Mouse (Mus musculus): ENCODE measurements around the gene Dcaf11. TPM values are rescaled to one million over a fixed set of nuclear protein-coding genes. Genes with fewer than 3 reads are reported as not detected.

Gene Dcaf11
- total RNA-seq, 2 experiments from 2014 or later = 84.6 to 91.6 TPM

DNA sequence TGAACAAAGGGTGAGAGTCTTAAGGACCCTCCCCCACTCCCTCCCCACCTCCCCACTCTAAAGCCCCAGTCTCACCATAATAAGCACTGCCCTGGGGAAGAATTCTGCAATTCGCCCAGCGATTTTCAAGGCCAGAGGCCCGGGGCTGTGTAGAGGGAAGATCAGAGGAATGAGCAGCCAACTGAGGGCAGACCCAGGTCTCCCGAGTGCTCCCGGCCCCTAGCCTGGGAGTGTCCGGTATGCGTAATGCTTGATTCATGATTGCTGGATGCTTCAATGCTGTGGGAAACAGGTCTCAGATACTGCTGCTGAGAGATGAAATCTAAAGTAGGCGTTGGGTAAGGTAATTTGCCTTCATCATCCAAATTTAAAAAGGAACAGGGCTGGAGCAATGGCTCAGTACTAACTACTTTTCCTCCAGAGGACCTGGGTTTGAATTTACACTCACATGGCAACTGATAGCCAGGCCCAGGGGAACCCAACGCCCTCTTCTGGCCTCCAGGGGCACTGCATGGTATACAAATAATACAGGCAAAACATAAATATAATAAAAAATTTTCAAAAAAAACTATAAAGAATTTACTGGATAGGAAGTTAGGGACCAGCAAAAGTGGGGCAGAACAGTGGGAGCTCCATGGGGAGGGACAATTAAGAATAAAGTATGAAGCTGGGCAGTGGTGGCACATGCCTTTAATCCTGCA is 22.3 kb downstream of the Dcaf11 start:
- no peak for DNase-seq (ENCODE audit: low spot score in 2 of 2)

DNA sequence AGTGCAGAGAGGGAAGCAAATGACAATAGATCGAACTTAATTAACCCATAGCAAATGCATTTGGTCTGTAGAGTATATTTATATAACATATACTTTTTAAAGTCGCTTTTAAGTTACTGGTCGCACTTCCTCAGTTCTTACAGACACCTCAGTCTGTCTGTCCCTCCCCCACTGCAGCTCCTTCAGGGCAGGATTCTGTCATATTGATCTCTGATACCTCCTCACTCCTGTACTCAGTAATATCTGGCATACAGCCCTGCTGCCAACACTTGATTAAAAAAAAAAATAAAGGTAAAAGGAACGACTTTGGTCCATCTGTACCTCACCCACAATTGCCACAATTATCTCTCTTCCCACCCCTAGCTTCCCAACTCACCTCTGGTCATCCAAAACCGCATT is 24.5 kb downstream of the Dcaf11 start:
- DNase-seq (ENCODE audit: low spot score in 2 of 2) = no peak

DNA sequence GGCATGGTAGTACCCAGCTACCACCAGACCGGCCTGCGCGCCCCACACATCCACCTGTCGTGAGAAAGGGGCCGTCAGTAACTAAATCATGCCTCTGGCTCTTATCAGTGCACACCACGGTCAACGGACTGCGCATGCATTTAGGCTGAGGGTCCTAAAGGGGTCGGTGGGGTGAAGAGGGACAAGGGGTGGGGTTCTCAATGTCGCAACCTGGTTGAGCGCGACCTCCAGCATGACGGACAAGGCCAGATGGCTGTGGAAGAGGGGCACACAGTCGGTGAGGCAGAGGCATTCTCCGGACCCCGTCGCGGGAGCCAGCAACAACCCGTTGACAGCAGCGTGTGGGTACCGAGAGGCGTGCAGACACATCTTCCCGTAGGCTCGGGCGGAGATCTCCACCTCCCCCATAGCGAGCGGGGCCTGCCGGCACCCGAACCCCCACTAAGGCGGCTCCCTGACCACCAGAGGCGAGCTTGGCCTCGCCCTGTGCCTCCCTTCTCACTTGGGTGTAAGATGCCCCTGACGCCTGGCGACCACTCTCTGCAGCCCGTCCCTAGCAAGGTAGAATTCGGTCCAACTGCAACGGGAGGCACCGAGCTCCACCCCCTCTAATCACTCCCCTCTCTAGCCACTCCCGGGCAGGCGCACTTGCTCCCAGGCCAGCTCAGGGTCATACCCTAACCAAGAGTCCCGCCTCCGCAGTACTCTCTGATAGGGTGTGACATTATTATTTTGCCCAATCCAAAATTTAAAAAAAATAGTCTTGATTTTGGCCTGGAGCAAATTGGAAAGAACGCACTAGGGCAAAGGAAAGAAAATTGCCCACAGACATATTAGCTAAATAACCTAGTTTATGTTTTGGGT is 25.1 kb downstream of the Dcaf11 start, which contains the start of gene Emc9:
Gene Emc9 (minus strand): TSS at position 601 of the 864 bp plus-strand sequence.
- DNase-seq (ENCODE audit: low spot score in 2 of 2) = peak; percentile 48 to 75

DNA sequence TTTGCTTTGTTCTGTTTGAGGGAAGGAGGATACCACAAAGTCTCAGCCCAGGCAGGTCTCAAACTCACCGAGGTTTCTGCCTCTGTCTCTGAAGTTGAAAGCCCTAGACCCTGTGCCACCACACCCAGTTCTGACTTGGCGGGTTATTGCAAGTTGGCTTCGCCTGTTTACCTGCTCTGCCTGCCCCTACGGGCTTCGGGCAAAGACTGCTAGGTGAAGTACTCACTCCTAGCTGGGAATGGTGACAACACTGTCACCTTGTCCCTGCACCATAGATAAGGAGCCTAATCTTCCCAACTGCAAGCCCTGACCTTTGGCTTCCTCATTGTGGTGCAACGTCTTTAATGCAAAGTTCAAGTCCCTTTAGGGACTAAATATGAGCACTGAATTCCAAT is 25.8 kb downstream of the Dcaf11 start:
- DNase-seq (ENCODE audit: low spot score in 2 of 2) = no peak

DNA sequence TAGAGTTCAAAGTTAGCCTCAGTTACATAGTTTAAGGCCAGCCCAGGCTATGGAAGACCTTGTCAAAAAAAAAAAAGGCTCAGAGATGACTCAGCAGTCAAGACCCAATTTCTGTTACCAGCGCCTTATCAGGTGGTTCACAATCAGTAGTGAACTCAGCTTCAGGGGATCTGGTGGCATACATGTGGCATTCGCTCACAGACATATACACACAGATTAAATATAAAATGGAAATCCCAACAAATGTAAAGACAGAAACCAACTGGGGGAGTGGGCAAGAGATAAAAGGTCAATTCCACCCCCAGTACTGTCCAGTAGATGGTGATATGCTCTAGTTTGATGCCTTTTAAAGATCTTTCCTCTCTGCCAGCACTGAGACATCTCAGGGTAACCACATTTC is 26.3 kb downstream of the Dcaf11 start:
- DNase-seq (ENCODE audit: low spot score in 2 of 2) = no peak

DNA sequence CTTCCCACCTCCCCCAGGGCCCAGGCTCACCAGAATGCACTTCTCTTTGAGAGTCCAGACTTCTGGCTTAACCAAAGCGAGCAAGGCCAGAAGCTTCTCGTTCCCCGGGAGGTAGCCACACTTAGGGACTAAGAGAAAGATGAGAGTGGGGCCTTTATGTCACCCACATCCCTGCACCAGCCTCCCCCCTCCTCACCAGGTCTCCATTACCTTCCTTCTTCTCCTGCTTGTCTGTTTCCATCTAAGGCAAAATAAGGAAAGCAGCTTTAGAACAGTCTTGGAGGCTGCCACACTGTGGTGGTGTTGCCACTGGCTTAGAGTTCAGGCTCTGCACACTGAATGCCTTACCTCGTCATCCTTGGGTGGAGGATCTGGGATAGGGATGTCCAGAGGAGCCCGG is 29.5 kb downstream of the Dcaf11 start:
- DNase-seq (ENCODE audit: low spot score in 2 of 2) = no peak

DNA sequence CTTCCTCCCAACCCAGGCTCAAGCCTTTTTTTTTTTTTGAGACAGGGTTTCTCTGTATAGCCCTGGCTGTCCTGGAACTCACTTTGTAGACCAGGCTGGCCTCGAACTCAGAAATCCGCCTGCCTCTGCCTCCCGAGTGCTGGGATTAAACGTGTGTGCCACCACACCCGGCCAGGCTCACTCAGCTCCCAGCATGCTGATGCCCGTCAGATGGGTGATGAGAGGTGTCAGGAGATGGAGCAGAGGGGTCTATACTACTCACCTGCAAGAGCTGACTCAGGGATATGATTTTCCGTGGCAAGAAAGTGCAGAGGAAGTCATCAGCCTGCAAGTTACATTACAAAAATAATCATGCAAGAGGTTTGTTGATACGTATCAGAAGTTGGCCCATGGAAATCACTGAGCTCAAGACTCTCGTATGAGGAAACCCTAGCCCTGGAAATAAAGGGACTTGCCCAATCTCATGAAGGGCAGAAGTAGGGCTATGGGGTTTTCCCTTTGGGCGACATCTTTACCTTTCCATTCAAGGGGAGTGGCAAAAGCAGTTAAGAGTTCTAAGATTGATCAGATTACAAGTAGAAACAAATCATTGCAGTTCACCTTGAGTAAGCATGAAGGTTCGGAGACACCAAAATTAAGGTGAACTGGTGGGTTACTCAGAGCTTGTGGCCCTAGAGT is 30.1 kb downstream of the Dcaf11 start:
- no peak for DNase-seq (ENCODE audit: low spot score in 2 of 2)

DNA sequence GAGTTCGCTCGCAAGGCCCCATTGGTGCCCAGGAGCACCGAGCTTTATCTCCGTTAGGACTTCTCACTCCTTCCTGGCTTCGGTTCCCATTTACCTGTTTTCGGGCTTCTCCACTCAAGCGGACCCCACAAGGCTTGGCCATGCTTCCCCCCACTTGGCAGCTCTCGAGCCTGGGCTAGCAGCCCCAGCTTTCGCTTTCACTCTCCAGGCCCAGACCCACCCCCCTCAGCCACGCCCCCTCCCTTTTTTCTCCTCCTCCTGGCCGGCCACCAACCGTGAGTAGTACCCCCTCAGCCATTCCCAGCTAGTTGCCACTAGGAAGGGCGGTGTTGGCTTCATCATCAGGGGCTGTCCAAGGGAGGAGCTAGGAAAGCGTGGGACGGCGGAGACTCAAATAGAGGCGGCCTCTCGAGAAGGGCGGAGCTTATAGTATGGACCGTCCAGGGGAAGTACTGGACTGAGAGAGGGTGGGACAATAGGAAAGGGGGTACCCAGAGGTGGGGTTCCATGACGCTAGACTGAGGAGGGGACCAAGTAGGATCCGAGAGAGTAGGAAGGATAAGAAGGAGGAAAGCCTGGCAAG is 31.0 kb downstream of the Dcaf11 start, which contains the start of gene Psme2:
Gene Psme2 (minus strand): TSS at position 366 of the 583 bp plus-strand sequence.
- DNase-seq (ENCODE audit: low spot score in 2 of 2) = peak; percentile 64 to 85

DNA sequence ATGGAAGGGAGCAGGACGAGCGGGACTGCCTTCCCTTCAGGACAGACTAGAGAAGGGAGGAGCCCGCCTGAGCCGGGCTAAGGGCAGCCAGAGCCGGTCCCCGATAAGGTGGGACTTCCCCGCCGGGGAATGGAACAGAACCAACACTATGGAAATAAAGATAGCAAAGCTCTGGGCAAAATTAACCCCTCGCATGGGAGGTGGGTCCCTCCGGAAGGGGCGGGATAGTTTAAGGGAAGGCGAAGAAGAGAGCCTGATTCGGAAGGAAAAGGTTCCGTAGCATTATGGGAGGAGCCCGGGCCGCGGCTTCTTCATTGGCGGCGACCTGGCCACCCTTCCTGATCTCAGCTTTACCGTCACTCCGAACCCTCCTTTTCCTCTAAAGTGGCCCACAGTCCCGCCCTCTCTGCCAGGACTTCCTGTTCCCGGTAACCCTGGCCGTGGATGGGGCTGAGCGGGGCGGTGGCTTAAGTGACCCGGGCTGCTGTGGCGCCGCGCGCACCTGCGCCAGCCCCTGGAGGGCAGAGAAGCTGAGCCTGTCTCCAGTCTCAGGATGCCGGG is 31.6 kb downstream of the Dcaf11 start, which contains the start of gene Rnf31:
Gene Rnf31 (plus strand): TSS at position 378 of the 561 bp plus-strand sequence.
- peak; percentile 74 to 87 for DNase-seq (ENCODE audit: low spot score in 2 of 2)

DNA sequence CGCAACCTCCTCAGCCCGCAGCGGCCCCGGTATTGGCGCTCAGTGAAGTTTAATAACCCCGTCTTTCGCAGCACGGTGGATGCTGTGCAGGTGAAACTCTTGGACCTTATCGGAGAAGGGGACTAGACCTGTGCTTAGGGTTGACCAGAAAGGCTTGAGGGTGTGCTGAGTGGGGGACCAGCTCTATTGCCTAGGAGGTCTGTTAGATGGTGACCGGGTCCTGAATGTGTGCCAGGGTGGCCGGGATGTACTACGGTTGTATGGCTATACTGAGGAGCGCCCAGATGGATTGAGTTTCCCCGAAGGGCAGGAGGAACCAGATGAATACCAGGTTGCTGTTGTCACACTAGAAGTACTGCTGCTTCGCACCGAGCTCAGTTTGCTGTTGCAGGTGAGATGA is 32.4 kb downstream of the Dcaf11 start:
- no peak for DNase-seq (ENCODE audit: low spot score in 2 of 2)

DNA sequence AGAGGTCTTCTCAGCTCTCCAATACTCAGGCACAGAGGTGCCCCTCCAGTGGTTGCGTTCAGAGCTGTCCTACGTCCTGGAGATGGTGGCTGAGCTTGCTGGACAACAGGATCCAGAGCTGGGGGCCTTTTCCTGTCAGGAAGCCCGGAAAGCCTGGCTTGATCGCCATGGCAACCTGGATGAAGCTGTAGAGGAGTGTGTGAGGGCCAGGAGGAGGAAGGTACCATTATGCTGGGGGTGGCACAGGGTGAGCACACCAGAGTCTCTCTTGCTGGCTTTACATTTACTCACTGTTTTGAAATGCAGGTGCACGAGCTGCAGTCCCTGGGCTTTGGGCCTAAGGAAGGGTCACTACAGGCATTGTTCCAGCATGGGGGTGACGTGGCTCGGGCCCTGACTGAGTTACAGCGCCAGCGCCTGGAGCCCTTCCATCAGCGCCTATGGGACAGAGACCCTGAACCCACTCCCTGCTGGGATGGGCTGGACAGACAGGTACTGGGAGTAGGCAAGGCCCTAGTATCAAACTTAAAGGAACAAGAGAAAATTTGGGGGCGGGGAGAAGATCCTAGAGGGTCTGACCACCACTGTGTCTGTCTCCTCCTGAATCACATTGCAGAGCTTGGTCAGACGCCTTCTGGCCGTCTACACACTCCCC is 36.4 kb downstream of the Dcaf11 start:
- DNase-seq (ENCODE audit: low spot score in 2 of 2) = no peak

DNA sequence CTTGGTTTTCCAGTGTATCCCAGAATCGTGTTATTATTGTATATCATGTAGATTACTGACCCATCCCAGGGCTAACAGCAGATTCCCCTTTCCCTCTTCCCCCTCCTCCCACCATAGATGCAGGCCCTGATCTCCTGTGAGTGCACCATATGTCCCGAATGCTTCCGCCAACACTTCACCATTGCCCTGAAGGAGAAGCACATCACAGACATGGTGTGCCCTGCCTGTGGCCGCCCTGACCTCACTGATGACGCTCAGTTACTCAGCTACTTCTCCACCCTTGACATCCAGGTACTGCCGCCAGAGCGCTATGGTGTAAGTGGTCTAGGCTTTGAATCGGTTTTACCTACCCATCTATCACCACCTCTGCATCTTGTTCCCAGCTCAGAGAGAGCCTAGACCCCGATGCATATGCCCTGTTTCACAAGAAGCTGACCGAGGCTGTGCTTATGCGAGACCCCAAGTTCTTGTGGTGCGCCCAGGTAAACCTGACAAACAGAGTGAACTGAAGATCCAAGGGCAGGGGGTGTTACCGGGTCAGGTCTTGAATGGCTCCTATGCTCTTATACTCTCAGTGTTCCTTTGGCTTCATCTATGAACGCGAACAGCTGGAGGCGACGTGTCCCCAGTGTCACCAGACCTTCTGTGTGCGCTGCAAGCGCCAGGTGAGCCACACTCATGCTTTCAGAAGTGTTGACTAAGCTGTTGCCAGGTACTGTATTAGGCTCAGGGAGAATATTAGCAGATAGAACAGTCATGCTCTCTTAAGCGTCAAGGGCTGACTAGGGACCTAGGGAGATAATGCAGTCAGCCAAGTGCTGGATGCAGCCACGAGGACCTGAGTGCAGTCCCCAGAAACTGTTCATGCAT is 39.0 kb downstream of the Dcaf11 start:
- DNase-seq (ENCODE audit: low spot score in 2 of 2) = no peak

DNA sequence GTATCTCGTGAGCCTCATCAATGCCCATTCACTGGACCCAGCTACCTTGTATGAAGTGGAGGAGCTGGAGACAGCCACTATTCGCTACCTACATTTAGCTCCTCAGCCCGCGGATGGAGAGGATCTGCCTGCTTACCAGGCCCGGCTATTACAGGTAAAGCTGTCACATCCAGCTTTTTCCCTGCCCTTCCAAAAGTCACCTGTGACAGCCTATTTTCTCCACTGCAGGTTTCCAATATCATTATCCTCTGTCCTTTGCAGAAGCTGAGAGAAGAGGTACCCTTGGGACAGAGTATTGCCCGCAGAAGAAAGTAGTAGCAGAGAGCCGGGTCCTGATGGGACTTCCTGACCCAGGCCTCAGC is 43.4 kb downstream of the Dcaf11 start, which contains the start of gene Irf9:
Gene Irf9 (plus strand): TSS at position 301 of the 362 bp plus-strand sequence.
- no peak for DNase-seq (ENCODE audit: low spot score in 2 of 2)

DNA sequence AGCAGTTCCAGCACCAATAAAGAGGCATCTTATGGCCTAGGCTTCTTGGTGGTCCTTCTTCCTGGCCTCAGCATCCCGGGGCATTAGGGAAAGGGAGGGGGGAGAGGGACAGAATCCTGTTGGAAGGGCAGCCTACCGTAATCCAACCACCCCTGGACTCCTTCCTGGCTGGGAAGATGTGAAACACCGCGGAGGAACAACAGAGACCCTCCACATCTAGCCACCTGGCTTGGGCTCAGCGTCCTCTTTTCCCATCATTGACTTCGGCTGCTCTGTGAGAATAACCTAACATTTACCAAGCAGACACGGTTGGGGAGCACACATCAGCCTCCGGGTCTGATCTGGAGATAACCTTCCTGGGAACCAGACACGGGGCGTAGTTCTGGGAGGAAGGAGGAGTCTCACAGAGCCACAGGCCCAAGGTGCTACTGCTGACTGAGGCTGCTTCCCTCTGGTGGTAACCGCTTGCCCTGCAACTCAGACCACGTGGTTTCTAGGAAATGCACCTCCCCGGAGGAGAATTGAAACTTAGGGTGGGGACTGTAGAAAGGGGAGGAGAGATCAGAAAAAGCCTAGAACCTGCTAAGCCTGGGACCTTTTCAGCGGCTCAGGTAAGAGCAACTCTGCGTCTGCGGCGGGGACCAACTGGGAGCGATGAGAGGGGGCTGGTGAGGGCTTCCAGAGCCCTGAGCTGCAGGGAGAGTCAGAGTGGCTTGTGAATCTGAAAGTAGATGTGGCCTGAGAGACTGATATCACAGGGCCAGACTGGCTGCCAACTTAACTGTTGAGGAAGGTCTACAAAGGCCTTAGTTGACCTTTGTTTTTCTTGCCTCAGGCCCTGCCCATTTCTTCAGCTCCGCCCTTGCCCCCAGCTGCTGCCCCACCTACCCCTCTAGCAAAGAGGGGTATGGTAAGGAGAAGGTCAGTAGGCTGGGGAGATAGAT is 44.1 kb downstream of the Dcaf11 start:
- DNase-seq (ENCODE audit: low spot score in 2 of 2) = peak; percentile 70 to 88

DNA sequence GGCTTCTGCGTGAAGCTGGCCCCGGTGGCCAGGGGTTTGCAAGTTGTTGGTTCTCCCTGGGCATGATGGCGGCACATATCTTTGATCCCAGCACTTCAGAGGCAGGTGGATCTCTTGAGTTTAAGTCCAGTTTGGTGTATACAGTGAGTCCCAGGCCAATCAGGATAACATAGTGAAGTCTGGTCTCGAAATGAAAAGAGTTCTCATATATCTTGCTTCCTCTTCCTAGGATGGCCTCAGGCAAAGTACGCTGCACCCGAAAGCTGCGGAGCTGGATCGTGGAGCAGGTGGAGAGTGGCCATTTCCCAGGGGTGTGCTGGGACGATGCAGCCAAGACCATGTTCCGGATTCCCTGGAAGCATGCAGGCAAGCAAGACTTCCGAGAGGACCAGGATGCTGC is 45.0 kb downstream of the Dcaf11 start:
- DNase-seq (ENCODE audit: low spot score in 2 of 2) = no peak

DNA sequence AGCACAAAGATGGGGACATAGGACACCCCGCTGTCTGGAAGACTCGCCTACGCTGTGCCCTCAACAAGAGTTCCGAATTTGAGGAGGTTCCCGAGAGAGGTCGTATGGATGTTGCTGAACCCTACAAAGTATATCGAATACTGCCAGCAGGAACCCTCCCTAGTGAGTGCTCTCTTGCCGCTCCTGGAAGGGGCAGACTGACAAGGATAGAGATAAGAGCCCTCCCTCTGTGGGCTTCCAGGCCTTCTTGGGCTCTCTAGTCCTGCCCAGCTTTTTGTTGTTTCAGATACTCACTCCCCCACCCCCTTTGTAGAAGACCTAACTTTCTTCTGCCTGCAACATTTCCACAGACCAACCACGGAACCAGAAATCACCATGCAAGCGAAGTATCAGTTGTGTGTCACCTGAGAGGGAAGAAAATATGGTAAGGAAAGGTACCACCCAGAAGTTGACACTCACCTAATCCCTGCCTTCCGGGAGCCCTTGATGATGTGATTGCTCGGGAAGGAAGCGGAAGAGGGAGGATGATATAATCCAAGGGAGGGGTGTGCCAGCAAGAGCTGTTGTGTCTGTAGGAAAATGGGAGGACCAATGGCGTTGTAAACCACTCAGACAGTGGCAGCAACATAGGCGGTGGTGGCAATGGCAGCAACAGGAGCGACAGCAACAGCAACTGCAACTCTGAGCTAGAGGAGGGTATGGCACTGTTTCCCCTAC is 46.1 kb downstream of the Dcaf11 start:
- no peak for DNase-seq (ENCODE audit: low spot score in 2 of 2)

DNA sequence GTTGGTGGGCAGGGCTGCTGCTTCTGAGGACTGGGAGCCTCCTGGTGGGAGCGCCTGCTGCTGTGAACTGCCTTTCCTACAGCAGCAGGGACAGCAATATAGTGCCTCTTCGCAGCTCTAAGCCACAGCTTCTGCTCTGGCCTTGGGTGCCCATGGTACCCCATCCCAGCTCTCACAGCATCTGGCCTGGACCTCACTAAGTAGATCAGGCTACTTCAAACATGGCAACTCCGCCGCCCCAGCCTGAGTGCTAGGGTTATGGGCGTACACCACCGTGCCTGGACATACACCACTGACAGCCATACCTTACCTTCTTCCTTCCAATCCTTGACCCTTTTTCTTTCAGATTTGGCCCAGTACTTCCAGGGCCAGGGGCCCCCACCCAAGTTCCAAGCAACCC is 48.5 kb downstream of the Dcaf11 start:
- no peak for DNase-seq (ENCODE audit: low spot score in 2 of 2)

DNA sequence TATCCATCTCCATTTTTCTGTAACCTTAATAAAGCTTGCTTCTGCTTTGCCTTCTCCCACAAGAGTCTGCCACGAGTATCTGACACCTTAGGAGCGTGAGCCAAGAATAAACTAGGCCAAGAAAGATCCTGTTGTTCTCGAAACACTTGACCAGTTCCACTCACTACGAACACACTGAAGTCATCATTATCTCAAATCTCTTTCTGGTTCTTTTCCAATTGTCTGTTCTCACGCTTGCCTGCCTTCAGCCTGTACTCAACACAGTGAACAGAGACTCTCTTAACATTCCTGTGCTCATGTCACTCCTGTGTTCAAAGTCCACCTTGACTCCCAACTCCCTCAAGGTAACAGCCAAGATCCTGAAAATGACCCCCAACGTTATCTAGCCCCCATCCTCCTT is 53.5 kb downstream of the Dcaf11 start:
- DNase-seq (ENCODE audit: low spot score in 2 of 2) = no peak
